Comparison of ENCODE assay signal across 8 mouse cellular contexts in genomic region chrX:166803246-166803645, GRCm38 (mm10).
DNase-seq lines count a peak whose midpoint lies in the region; ATAC-seq lines count a peak whose summit lies in the region.

No protein-coding gene starts in this region.

- no peaks in the 10 kb centered on the region for H3K36me3 ChIP-seq in midbrain, embryonic 15.5 days (replicated peaks)

- intact Hi-C loops in gastrocnemius, postnatal 14 days (cut with DNase I; ENCODE audit: low total_unique reads) = no loop called here

- 39% methylated on average over 6 of the region's 6 CpGs for WGBS in midbrain, embryonic 15.5 days

- 0 out of 2 replicates have a peak, but pooled peaks cover 4% of the 10 kb centered on the region for H3K4me1 ChIP-seq in midbrain, embryonic 15.5 days

- peak; percentile 35; the same call in 1 of the 2 replicates for ATAC-seq in granulocyte monocyte progenitor cell, adult 5-6 weeks (replicated peaks; ENCODE audit: poor library complexity, severe bottlenecking)
- peak; percentile 73 for ATAC-seq in midbrain, embryonic 15.5 days (replicated peaks)
- no peak for ATAC-seq in erythroblast, adult 5-6 weeks (replicated peaks; ENCODE audit: low FRiP score, poor library complexity, severe bottlenecking)

- no peaks in the 10 kb centered on the region for H3K9me3 ChIP-seq in midbrain, embryonic 15.5 days

- H3K4me3 ChIP-seq in midbrain, embryonic 15.5 days = no peak overlapping the region

- H3K27ac ChIP-seq in midbrain, embryonic 15.5 days = no peak overlapping the region

- no peak overlapping the region for H3K4me2 ChIP-seq in midbrain, embryonic 15.5 days

- no peak overlapping the region for H3K9ac ChIP-seq in midbrain, embryonic 15.5 days

- DNase-seq in gastrocnemius, postnatal 14 days = peak; percentile 31
- no peak for DNase-seq in gastrocnemius, adult 8-10 months (ENCODE audit: low spot score in 2 of 2)
- peak; percentile 41 for DNase-seq in cerebellum, adult 8-10 months
- DNase-seq in kidney, adult 18-20 months = no peak
- DNase-seq in spleen, adult 18-20 months = no peak

- peaks cover 24% of the 10 kb centered on the region; the same call in 1 of the 2 replicates for H3K27me3 ChIP-seq in midbrain, embryonic 15.5 days (replicated peaks)

Comparison
In these comparisons a context has a peak if more than half of its experiments do, and no peak if none do; other contexts are left out.
1. DNase-seq: peak in gastrocnemius, postnatal 14 days (single experiment) and cerebellum, adult 8-10 months (single experiment); none in gastrocnemius, adult 8-10 months (0 of 2), kidney, adult 18-20 months (single experiment) and spleen, adult 18-20 months (0 of 2).